Mouse (Mus musculus): ENCODE data around the gene Nfyc.

DNA sequence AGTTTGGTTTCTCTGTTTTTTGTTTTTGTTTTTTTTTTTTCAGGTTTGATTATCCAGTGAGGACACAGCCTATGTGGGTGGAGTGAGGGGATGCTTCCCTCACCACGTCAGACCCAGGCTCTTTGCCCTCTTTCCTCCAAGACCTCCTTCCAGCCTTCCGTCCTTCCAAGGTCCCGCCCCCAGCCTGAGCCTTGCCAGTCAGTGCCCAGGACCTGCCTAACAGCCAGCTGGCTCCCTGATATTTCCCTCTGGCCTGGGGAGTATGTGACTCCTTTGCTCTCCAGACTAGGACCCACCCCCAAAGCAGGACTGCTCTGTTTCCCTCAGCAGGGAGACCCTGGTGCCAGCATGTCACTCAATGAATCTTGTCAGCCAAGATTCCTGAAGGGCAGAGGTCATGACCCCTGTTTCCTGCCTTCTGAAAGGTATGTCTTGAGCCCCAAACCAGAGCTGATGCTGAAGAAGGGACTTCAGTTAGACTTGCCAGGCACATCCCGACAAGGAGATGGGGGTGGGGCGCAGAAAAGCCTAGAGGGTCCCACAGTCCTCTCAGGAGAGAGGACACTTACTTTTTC is 105.8 kb downstream of the Nfyc start:
- TF ChIP-seq CTCF (IDR thresholded peaks at IDR 0.05; ENCODE audit: low read depth) (no peak), EP300 (optimal IDR thresholded peaks at IDR 0.05) (no peak)

Data from stomach, postnatal 0 days (tissue).